Mouse (Mus musculus): ENCODE measurements at regions not wholly inside any gene's neighbourhood (a gene's known extent, or its start where the extent isn't known, plus 50 kb on each side); places are given as distances from the start of the nearest gene placed in this dataset.
"Not testable (repeated sequence)": the region's sequence is repeated elsewhere in the genome, so short reads cannot be mapped to it uniquely, and the experiment has no call there.

DNA sequence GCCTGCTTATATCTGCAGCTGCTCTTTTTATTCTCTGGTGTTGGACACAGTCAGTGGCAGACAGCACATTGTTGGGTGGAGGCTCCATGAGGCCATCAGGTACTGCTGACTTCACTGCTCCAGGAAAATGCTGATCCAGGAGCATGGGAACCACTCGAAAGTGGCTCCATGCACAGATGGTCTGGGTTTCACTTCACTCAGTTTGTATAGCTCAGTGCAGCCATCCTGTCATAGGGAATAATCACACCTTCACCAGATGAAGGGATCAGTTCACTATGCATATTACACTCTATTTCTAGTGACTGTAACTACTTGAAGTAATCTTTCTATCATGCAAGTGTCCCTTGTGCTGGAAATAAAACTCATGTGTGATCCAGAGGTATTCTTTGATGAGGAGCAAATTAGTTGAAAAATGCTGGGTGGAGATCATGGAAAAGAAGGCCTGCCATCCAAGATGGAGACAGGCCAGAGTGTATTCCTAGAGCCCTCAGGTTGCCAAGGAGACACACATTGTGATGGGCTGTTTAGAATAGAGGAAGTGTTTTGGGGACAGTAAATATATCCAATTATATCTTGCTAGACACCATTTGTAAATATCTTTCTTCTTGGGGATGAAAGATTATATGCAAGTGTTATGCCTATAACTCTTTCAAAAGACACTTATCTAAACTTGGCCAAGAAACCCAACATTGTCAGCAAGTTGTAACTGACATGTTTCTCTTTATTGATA is 103.7 kb upstream of the Arhgap42 start:
- no peak for DNase-seq (ENCODE audit: low spot score)

DNA sequence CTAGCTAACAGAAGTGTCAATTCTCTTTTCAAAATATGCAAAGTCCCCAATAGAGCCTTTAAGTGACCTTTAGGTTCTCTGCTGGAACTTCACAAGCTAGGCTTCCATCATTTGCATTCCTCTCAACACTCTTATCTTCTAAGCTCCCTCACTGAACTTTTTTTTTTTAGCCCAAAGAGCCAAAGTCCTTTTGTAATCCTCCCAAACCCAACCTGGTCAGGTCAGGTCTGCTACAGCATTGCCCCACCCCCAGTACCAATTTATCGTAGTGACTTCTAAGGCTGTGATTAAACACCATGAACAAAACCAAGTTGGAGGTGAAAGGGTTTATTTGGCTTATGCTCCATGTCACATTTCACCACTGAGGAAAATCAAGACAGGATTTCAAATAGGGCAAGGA is 79.7 kb upstream of the Arhgap42 start:
- DNase-seq (ENCODE audit: low spot score): no peak

DNA sequence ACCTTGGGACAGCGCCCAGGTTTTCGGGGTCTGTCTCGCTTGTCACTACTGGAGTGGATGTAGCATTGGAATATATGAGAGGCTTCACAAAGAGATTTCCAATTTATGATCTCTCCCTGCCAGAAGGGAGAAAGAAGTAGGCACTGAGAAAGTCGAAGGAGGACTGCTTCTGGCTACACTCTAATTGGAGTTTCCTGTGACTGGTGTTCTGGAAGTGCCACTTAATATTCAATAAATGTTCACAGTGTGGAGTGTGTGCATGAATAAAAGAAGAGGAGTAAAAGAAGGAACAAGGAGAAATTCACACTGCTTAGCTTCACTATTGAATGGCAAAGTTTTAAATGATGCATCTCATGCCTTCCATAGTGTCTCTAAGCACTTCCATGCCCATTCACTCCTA is 77.1 kb upstream of the Arhgap42 start:
- DNase-seq (ENCODE audit: low spot score): no peak

DNA sequence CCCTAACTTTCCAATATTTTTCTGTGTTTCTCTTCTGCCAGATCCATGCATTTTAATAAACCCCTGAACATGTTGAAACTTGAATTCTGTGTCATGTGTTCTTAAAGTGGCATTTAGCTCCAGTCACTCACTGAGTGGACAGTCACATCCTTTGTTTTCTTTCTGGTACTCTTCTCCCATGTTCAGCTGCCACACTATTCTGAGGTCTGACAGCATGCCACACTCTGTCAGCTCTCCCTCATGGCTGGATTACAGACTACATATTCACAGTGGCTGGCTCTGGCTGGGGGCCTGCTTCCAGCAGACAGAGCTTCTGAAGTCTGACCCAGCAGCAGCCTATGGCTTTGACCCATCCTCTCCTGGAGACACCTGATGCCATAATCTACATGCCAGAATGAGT is 73.4 kb upstream of the Arhgap42 start:
- no peak for DNase-seq (ENCODE audit: low spot score)

DNA sequence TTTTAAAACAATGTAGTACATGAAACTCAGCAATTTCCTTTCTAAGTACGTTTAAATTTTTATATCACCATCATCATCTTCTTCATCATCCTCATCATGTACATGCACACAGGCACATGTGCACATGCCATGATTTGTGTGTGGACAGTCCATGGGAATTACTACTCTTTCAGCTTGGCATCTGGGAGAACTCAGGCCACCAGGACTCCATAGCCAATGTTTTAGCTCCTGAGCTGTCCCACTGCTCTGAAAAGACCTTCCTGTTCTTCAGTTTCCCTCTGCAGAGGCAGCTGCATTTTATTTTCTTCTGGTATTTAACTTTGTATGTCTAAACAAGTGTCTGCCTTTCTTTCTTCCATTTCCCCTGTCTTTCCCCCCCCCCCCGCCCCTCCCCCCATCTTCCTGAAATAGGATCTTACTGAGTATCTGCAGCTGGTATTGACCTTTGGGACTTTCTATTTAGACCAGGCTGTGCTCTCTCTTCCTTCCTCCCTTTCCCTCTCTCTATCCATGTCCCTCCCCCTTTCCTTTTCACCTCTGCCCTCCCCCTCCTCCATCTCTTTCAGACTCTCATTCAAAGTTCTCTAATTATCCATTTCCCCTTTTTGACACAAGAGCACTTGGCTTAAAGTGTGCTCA is 72.8 kb upstream of the Arhgap42 start:
- no peak for DNase-seq (ENCODE audit: low spot score)

DNA sequence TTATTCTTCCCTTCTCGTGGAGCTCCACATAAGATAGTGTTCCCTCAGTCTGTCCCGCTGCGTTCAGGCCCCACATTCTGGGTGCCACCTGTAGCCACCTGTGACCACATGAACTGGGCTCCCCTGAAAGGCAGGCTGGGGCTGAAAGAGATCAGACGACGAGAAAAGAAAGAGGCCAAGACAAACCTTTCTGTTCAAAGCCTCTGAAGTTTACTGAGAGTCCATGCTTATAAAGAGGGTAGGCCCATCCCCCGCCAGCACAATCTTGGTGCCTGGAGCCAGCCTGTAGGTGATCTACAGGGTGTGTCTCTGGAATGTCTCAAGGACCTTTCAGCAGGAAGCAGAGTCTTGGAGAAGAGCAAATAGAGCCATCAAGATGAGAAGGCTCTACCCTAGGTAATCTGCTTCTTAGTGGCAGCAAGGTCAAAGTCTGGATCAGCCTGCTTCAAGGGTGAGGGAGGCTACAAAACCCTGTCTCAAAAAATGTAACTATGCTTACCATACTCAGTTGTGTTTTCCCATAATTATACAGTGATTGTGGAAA is 72.2 kb upstream of the Arhgap42 start:
- not testable (repeated sequence) for DNase-seq (ENCODE audit: low spot score)

DNA sequence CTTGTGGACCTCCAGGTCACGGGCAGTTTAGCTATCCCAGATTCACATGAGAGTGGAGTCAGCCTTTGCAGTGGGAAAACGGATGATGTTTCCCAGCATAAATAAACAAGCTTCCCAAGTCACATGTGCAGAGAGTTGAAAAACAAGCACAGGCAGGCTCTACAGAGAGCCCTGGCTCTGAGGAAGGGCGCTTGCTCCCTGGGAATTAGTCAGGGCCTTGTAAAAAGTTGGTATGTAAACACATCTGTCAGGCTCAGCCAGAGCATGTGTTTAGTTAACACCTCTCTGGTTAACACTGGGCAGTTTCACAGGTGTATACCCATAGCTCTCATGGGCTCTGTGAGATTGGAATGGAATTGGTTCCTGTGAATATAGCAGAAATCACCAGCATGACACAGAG is 51.9 kb upstream of the Arhgap42 start:
- no peak for DNase-seq (ENCODE audit: low spot score)

- DNase-seq (ENCODE audit: low spot score): no peak
Measured at GRCm38 (mm10) chr9:9289570-9289969, 50.7 kb upstream of the Arhgap42 start.

Measured in adipocyte (in vitro differentiated cells).